Mouse (Mus musculus): ENCODE results near the gene Gh. TPM values are rescaled to one million over a fixed set of nuclear protein-coding genes. Genes with fewer than 3 reads are reported as not detected.
A peak's percentile ranks its signal among the peaks of the same experiment; 100 is the strongest.

The Gh gene
- polyA plus RNA-seq, 1 experiment from 2014 or later = not detected

GRCm38 (mm10) chr11:106305348-106306064 lies 3.8 kb upstream of the Gh start:
- Histone ChIP-seq H3K4me1 (ENCODE audit: control insufficient read depth, insufficient read depth, low read length) (0 out of 2 replicates have a peak, but pooled peaks cover 6% of the 10 kb centered on the region), H3K36me3 (ENCODE audit: control insufficient read depth, insufficient read depth, low read length) (no peaks in the 10 kb centered on the region), H3K9ac (ENCODE audit: low read depth, low read length) (no peak overlapping the region), H3K27me3 (ENCODE audit: control insufficient read depth, insufficient read depth, low read length) (no peaks in the 10 kb centered on the region), H3K27ac (ENCODE audit: low read depth, low read length) (no peak overlapping the region), H3K4me2 (replicated peaks; ENCODE audit: low read depth, low read length) (no peak overlapping the region), H3K9me3 (ENCODE audit: control insufficient read depth, low read length) (no peaks in the 10 kb centered on the region), H3K4me3 (ENCODE audit: low read length) (no peak overlapping the region)
- peak; percentile 22; the same call in 1 of the 2 replicates for ATAC-seq (ENCODE audit: low FRiP score, low TSS enrichment)
- WGBS = 60% methylated on average over 10 of the region's 10 CpGs

- Histone ChIP-seq H3K27me3 (ENCODE audit: control insufficient read depth, insufficient read depth, low read length) (no peaks in the 10 kb centered on the region), H3K4me2 (replicated peaks; ENCODE audit: low read depth, low read length) (no peak overlapping the region), H3K27ac (ENCODE audit: low read depth, low read length) (no peak overlapping the region), H3K4me3 (ENCODE audit: low read length) (no peak overlapping the region), H3K9ac (ENCODE audit: low read depth, low read length) (no peak overlapping the region), H3K36me3 (ENCODE audit: control insufficient read depth, insufficient read depth, low read length) (no peaks in the 10 kb centered on the region), H3K9me3 (ENCODE audit: control insufficient read depth, low read length) (no peaks in the 10 kb centered on the region), H3K4me1 (ENCODE audit: control insufficient read depth, insufficient read depth, low read length) (no peaks in the 10 kb centered on the region)
- peak; percentile 71 for ATAC-seq (ENCODE audit: low FRiP score, low TSS enrichment)
- 9% methylated on average over 2 of the region's 2 CpGs for WGBS
Observed at GRCm38 (mm10) chr11:106302634-106303033, 969 bp upstream of the Gh start.

- H3K36me3 ChIP-seq (ENCODE audit: control insufficient read depth, insufficient read depth, low read length) = no peaks in the 10 kb centered on the region
- no peaks in the 10 kb centered on the region for H3K4me1 ChIP-seq (ENCODE audit: control insufficient read depth, insufficient read depth, low read length)
- H3K4me2 ChIP-seq (replicated peaks; ENCODE audit: low read depth, low read length) = no peak overlapping the region
- WGBS = 89% methylated on average over 2 of the region's 2 CpGs
- H3K4me3 ChIP-seq (ENCODE audit: low read length) = no peak overlapping the region
- no peak overlapping the region for H3K27ac ChIP-seq (ENCODE audit: low read depth, low read length)
- H3K27me3 ChIP-seq (ENCODE audit: control insufficient read depth, insufficient read depth, low read length) = no peaks in the 10 kb centered on the region
- no peak for ATAC-seq (ENCODE audit: low FRiP score, low TSS enrichment)
- no peaks in the 10 kb centered on the region for H3K9me3 ChIP-seq (ENCODE audit: control insufficient read depth, low read length)
- no peak overlapping the region for H3K9ac ChIP-seq (ENCODE audit: low read depth, low read length)
Observed at GRCm38 (mm10) chr11:106291861-106292260, 9.8 kb downstream of the Gh start.

GRCm38 (mm10) chr11:106290376-106290775 lies 11.3 kb downstream of the Gh start:
- 87% methylated on average over 5 of the region's 5 CpGs for WGBS
- H3K4me3 ChIP-seq (ENCODE audit: low read length) = no peak overlapping the region
- no peak overlapping the region for H3K9ac ChIP-seq (ENCODE audit: low read depth, low read length)
- no peak for ATAC-seq (ENCODE audit: low FRiP score, low TSS enrichment)
- H3K36me3 ChIP-seq (ENCODE audit: control insufficient read depth, insufficient read depth, low read length) = no peaks in the 10 kb centered on the region
- no peaks in the 10 kb centered on the region for H3K4me1 ChIP-seq (ENCODE audit: control insufficient read depth, insufficient read depth, low read length)
- no peaks in the 10 kb centered on the region for H3K9me3 ChIP-seq (ENCODE audit: control insufficient read depth, low read length)
- no peak overlapping the region for H3K4me2 ChIP-seq (replicated peaks; ENCODE audit: low read depth, low read length)
- H3K27me3 ChIP-seq (ENCODE audit: control insufficient read depth, insufficient read depth, low read length) = no peaks in the 10 kb centered on the region
- no peak overlapping the region for H3K27ac ChIP-seq (ENCODE audit: low read depth, low read length)

- no peaks in the 10 kb centered on the region for H3K4me1 ChIP-seq (ENCODE audit: control insufficient read depth, insufficient read depth, low read length)
- H3K36me3 ChIP-seq (ENCODE audit: control insufficient read depth, insufficient read depth, low read length) = no peaks in the 10 kb centered on the region
- no peak for ATAC-seq (ENCODE audit: low FRiP score, low TSS enrichment)
- no peak overlapping the region for H3K27ac ChIP-seq (ENCODE audit: low read depth, low read length)
- H3K4me2 ChIP-seq (replicated peaks; ENCODE audit: low read depth, low read length) = no peak overlapping the region
- H3K9ac ChIP-seq (ENCODE audit: low read depth, low read length) = no peak overlapping the region
- 59% methylated on average over 8 of the region's 8 CpGs for WGBS
- H3K4me3 ChIP-seq (ENCODE audit: low read length) = no peak overlapping the region
- H3K27me3 ChIP-seq (ENCODE audit: control insufficient read depth, insufficient read depth, low read length) = no peaks in the 10 kb centered on the region
- H3K9me3 ChIP-seq (ENCODE audit: control insufficient read depth, low read length) = no peaks in the 10 kb centered on the region
Observed at GRCm38 (mm10) chr11:106289369-106289768, 12.3 kb downstream of the Gh start.

GRCm38 (mm10) chr11:106286987-106287386 lies 14.7 kb downstream of the Gh start:
- WGBS = 75% methylated on average over 11 of the region's 11 CpGs
- Histone ChIP-seq H3K9ac (ENCODE audit: low read depth, low read length) (no peak overlapping the region), H3K36me3 (ENCODE audit: control insufficient read depth, insufficient read depth, low read length) (no peaks in the 10 kb centered on the region), H3K27me3 (ENCODE audit: control insufficient read depth, insufficient read depth, low read length) (no peaks in the 10 kb centered on the region), H3K4me3 (ENCODE audit: low read length) (no peak overlapping the region), H3K4me2 (replicated peaks; ENCODE audit: low read depth, low read length) (no peak overlapping the region), H3K4me1 (ENCODE audit: control insufficient read depth, insufficient read depth, low read length) (no peaks in the 10 kb centered on the region), H3K27ac (ENCODE audit: low read depth, low read length) (no peak overlapping the region), H3K9me3 (ENCODE audit: control insufficient read depth, low read length) (no peaks in the 10 kb centered on the region)
- no peak for ATAC-seq (ENCODE audit: low FRiP score, low TSS enrichment)

- H3K4me1 ChIP-seq (ENCODE audit: control insufficient read depth, insufficient read depth, low read length) = no peaks in the 10 kb centered on the region
- no peak overlapping the region for H3K4me2 ChIP-seq (replicated peaks; ENCODE audit: low read depth, low read length)
- no peak overlapping the region for H3K9ac ChIP-seq (ENCODE audit: low read depth, low read length)
- no peak overlapping the region for H3K27ac ChIP-seq (ENCODE audit: low read depth, low read length)
- H3K36me3 ChIP-seq (ENCODE audit: control insufficient read depth, insufficient read depth, low read length) = no peaks in the 10 kb centered on the region
- no peak overlapping the region for H3K4me3 ChIP-seq (ENCODE audit: low read length)
- WGBS = 82% methylated on average over 7 of the region's 7 CpGs
- H3K27me3 ChIP-seq (ENCODE audit: control insufficient read depth, insufficient read depth, low read length) = no peaks in the 10 kb centered on the region
- ATAC-seq (ENCODE audit: low FRiP score, low TSS enrichment) = no peak
- H3K9me3 ChIP-seq (ENCODE audit: control insufficient read depth, low read length) = no peaks in the 10 kb centered on the region
Observed at GRCm38 (mm10) chr11:106286206-106286605, 15.5 kb downstream of the Gh start.

GRCm38 (mm10) chr11:106284126-106284525 lies 17.5 kb downstream of the Gh start:
- Histone ChIP-seq H3K9me3 (ENCODE audit: control insufficient read depth, low read length) (no peaks in the 10 kb centered on the region), H3K9ac (ENCODE audit: low read depth, low read length) (no peak overlapping the region), H3K4me1 (ENCODE audit: control insufficient read depth, insufficient read depth, low read length) (no peaks in the 10 kb centered on the region), H3K27ac (ENCODE audit: low read depth, low read length) (no peak overlapping the region), H3K4me3 (ENCODE audit: low read length) (no peak overlapping the region), H3K4me2 (replicated peaks; ENCODE audit: low read depth, low read length) (no peak overlapping the region), H3K27me3 (ENCODE audit: control insufficient read depth, insufficient read depth, low read length) (no peaks in the 10 kb centered on the region), H3K36me3 (ENCODE audit: control insufficient read depth, insufficient read depth, low read length) (no peaks in the 10 kb centered on the region)
- no peak for ATAC-seq (ENCODE audit: low FRiP score, low TSS enrichment)
- 68% methylated on average over 8 of the region's 8 CpGs for WGBS

GRCm38 (mm10) chr11:106283371-106283770 lies 18.3 kb downstream of the Gh start:
- no peak overlapping the region for H3K9ac ChIP-seq (ENCODE audit: low read depth, low read length)
- WGBS = 74% methylated on average over 4 of the region's 4 CpGs
- H3K27ac ChIP-seq (ENCODE audit: low read depth, low read length) = no peak overlapping the region
- no peaks in the 10 kb centered on the region for H3K27me3 ChIP-seq (ENCODE audit: control insufficient read depth, insufficient read depth, low read length)
- ATAC-seq (ENCODE audit: low FRiP score, low TSS enrichment) = no peak
- H3K9me3 ChIP-seq (ENCODE audit: control insufficient read depth, low read length) = no peaks in the 10 kb centered on the region
- no peak overlapping the region for H3K4me2 ChIP-seq (replicated peaks; ENCODE audit: low read depth, low read length)
- no peaks in the 10 kb centered on the region for H3K4me1 ChIP-seq (ENCODE audit: control insufficient read depth, insufficient read depth, low read length)
- no peak overlapping the region for H3K4me3 ChIP-seq (ENCODE audit: low read length)
- H3K36me3 ChIP-seq (ENCODE audit: control insufficient read depth, insufficient read depth, low read length) = no peaks in the 10 kb centered on the region
